Mouse (Mus musculus) heart, embryonic 13.5 days (tissue): Measurements from ENCODE around the gene Arfgef2. TPM values are rescaled to one million over a fixed set of nuclear protein-coding genes. Genes with fewer than 3 reads are reported as not detected.

Experiments
- ATAC-seq: fragments of 200-750 bp; cut with Nextera tagmentation; 2 replicates; pipeline ENCODE4 v1.8.0; 2017; ENCODE audit warnings: moderate TSS enrichment; ENCODE audit not compliant: insufficient number of reproducible peaks, low FRiP score, low TSS enrichment; ENCODE audit errors: extremely low read depth
- H3K27ac ChIP-seq: fragments of 300-500 bp; sonication (generic); replicated peaks from 2 replicates; pipeline ENCODE4 v1.5.1; 2015; ENCODE audit warnings: moderate library complexity, mild to moderate bottlenecking, inconsistent platforms
- H3K27me3 ChIP-seq: fragments of 300-500 bp; sonication (generic); replicated peaks from 2 replicates; pipeline ENCODE4 v1.6.1; 2015; ENCODE audit warnings: mild to moderate bottlenecking, inconsistent platforms
- H3K36me3 ChIP-seq: fragments of 300-500 bp; sonication (generic); 2 replicates; pipeline ENCODE4 v1.6.1; 2015; ENCODE audit warnings: mild to moderate bottlenecking, inconsistent platforms
- H3K4me1 ChIP-seq: fragments of 300-500 bp; sonication (generic); 2 replicates; pipeline ENCODE4 v1.6.1; 2015; ENCODE audit warnings: inconsistent platforms
- H3K4me2 ChIP-seq: fragments of 300-500 bp; sonication (generic); 2 replicates; pipeline ENCODE4 v1.6.1; 2015; ENCODE audit warnings: inconsistent platforms, mild to moderate bottlenecking, moderate library complexity
- H3K4me3 ChIP-seq: fragments of 300-500 bp; sonication (generic); 2 replicates; pipeline ENCODE4 v1.5.1; 2015; ENCODE audit warnings: moderate library complexity, mild to moderate bottlenecking, inconsistent platforms
- H3K9ac ChIP-seq: fragments of 300-500 bp; sonication (generic); 2 replicates; pipeline ENCODE4 v1.6.1; 2015; ENCODE audit warnings: inconsistent platforms, mild to moderate bottlenecking, moderate library complexity
- H3K9me3 ChIP-seq: fragments of 300-500 bp; sonication (generic); 2 replicates; pipeline ENCODE4 v1.6.1; 2016; ENCODE audit warnings: inconsistent platforms
- WGBS: fragments of 180-500 bp; shearing (Covaris S2); methylation state at CpG from one replicate; pipeline ENCODE4 v1.1.7; 2015; ENCODE audit warnings: mixed read lengths; 5-methylcytosine and 5-hydroxymethylcytosine counted together
- polyA plus RNA-seq: library from polyadenylated mRNA; unstranded; fragments of >200 nt; fragmentation: Nextera tagmentation; extraction: Ambion mirVana; gene quantifications from 2 replicates; pipeline ENCODE4 v1.2.1, GENCODE M21; 2015

Arfgef2 gene
- polyA plus RNA-seq, 1 experiment from 2014 or later, result 5.2 TPM

DNA sequence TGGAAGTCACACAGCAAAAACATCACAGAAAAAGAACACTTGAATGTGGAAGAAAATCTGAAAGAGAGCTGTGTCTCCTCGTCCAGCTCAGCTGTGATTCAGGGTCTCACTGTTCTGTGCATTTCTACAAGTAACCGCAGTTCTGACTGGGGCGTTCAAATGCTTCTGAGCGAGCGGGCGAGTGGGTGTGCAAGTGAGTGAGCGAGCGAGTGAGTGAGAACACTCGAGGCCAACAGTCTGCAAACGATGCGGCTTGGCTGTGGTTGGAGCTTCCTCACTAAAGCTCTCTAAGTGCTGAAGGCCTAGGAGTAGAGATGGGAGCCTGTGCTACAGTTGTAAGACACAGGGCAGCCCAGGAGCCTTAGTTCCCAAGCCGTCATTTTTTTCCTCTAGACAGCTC, 22.9 kb downstream of the Arfgef2 start:
- Histone ChIP-seq H3K9me3 (no peaks in the 10 kb centered on the region), H3K27me3 (no peaks in the 10 kb centered on the region), H3K9ac (no peak overlapping the region), H3K4me3 (no peak overlapping the region), H3K4me2 (no peak overlapping the region), H3K27ac (no peak overlapping the region), H3K4me1 (0 out of 2 replicates have a peak, but pooled peaks cover 2% of the 10 kb centered on the region), H3K36me3 (peaks cover 35% of the 10 kb centered on the region)
- WGBS, result 89% methylated on average over 12 of the region's 12 CpGs
- no peak for ATAC-seq

DNA sequence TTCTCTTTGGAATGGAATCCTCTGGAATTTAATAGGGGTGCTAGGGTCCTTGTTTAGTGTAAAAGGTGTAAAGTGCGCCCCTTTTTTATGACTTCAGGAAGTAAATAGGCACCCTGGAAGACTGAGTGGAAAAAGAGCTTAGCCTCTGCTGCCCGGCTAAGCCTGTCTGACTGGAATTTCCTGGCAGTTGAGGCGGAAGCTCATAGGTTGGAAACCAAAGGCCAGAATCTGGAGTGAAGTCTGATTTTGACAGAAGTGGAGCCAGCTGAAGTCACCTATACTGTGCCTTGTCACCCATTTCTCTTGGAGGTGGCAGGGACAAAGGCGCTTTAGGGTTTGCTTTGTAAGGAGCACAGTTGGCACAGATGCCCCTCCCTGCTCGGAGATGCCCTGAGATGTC, 25.0 kb downstream of the Arfgef2 start:
- H3K27me3 ChIP-seq, result no peaks in the 10 kb centered on the region
- no peak overlapping the region for H3K4me3 ChIP-seq
- ATAC-seq, result no peak
- H3K9ac ChIP-seq, result no peak overlapping the region
- peaks cover 50% of the 10 kb centered on the region for H3K36me3 ChIP-seq
- H3K4me1 ChIP-seq, result no peaks in the 10 kb centered on the region
- WGBS, result 83% methylated on average over 5 of the region's 5 CpGs
- no peaks in the 10 kb centered on the region for H3K9me3 ChIP-seq
- H3K4me2 ChIP-seq, result no peak overlapping the region
- no peak overlapping the region for H3K27ac ChIP-seq

DNA sequence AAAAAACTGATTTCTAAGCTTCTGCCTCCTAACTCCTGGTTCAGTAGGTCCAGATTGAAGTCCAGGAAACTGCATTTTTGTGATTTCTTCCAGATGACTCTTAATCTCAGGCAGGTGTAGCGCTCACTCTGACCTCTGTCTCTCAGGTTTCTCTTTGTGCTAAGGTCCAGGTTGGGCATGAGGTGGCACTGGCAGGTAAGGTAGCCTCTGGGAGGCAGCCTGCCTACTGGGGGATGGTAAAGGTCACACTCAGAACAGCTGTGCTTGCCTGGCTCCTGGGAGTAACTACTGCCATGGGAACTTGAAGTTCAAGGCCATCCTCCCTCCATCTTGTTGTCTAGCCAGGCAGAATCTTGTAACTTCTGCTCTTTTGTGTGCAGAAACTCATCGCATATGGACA, 28.7 kb downstream of the Arfgef2 start:
- Histone ChIP-seq H3K4me2 (no peak overlapping the region), H3K9me3 (no peaks in the 10 kb centered on the region), H3K36me3 (peaks cover 65% of the 10 kb centered on the region), H3K4me3 (no peak overlapping the region), H3K4me1 (no peaks in the 10 kb centered on the region), H3K27ac (no peak overlapping the region), H3K27me3 (no peaks in the 10 kb centered on the region), H3K9ac (no peak overlapping the region)
- no peak for ATAC-seq
- 88% methylated on average over 2 of the region's 2 CpGs for WGBS

DNA sequence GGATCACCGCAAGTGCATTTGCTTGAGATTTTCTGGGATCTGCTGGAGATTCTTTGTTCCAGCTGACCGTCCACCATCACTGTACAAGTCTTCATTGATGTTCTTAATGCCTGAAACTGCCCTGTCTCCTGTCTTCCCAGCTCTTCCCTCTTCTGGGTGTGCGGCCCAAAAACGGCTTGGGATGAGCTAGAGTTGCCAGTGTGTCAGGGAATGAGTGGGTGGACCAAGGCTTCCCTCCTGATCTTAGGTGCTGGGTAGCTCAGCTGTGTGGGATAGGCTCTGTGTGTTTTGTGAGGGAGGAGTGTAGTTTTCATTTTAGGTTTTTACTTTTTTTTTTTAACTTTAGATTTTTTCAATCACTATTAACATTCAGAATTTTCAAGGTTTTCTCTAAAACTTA, 29.4 kb downstream of the Arfgef2 start:
- Histone ChIP-seq H3K4me2 (no peak overlapping the region), H3K4me1 (no peaks in the 10 kb centered on the region), H3K27ac (no peak overlapping the region), H3K27me3 (no peaks in the 10 kb centered on the region), H3K36me3 (peaks cover 64% of the 10 kb centered on the region), H3K9ac (no peak overlapping the region), H3K9me3 (no peaks in the 10 kb centered on the region), H3K4me3 (no peak overlapping the region)
- WGBS, result 92% methylated on average over 4 of the region's 4 CpGs
- ATAC-seq, result no peak

DNA sequence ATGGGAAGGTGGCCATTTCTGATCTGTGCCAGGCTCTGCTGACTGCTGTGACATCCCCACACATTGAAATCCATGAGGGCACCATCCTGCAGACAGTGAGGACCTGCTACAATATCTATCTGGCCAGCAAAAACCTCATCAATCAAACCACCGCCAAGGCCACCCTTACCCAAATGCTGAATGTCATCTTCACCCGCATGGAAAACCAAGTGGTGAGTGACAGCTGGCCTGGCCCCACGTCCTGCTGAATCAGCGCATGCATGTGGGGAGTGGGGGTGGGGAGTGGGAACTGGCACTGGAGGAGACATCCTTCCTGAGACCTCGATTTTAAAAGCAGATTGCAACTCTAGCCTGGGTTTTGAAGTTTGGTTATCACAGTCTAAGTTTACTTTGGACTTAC, 30.2 kb downstream of the Arfgef2 start:
- WGBS, result 64% methylated on average over 5 of the region's 5 CpGs
- Histone ChIP-seq H3K27ac (no peak overlapping the region), H3K9ac (no peak overlapping the region), H3K4me3 (no peak overlapping the region), H3K36me3 (peaks cover 69% of the 10 kb centered on the region), H3K27me3 (no peaks in the 10 kb centered on the region), H3K9me3 (no peaks in the 10 kb centered on the region), H3K4me2 (no peak overlapping the region), H3K4me1 (no peaks in the 10 kb centered on the region)
- no peak for ATAC-seq

DNA sequence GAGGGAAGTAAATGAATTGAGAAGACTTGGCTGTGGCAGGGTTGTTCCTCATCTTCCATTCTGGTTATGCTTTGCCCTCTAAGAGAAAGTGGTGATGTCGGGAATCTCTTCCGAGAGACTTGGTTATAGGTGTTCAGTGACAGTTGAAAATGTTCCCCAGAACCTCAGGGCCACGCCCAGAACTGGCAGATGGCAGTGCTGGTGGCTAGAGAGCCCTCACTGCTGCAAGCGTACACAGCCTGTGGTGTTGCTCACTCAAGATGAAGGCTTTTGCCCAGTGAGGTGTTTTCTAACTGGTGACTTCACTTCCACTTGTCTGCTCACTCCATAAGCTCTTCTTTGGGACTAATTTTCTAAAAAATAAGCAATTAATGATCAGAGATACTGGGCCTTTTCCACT, 36.4 kb downstream of the Arfgef2 start:
- H3K27ac ChIP-seq, result no peak overlapping the region
- no peak overlapping the region for H3K9ac ChIP-seq
- ATAC-seq, result no peak
- H3K4me3 ChIP-seq, result no peak overlapping the region
- H3K36me3 ChIP-seq, result peaks cover 91% of the 10 kb centered on the region
- H3K4me2 ChIP-seq, result no peak overlapping the region
- WGBS, result 85% methylated on average over 4 of the region's 4 CpGs
- H3K27me3 ChIP-seq, result no peaks in the 10 kb centered on the region
- H3K9me3 ChIP-seq, result no peaks in the 10 kb centered on the region
- H3K4me1 ChIP-seq, result no peaks in the 10 kb centered on the region

DNA sequence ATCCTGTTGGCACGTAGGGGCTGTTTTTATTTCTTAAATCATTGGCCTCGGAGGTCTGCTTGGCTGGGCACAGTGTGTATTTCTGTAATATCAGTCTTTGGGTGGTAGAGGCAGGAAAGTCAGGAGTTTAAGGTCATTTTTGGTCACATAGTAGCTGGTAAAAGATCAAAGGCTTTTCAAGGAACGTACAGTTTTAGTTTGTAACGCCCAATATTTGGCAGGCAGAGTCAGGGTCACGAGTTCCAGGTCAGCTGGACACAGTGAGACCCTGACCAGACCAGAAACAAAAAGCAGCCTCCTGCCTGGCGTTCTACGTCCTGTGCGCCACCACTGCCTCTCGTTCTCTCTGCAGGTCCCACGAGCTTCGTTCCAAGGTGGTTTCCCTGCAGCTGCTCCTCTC, 45.3 kb downstream of the Arfgef2 start:
- Histone ChIP-seq H3K4me2 (no peak overlapping the region), H3K27ac (no peak overlapping the region), H3K27me3 (no peaks in the 10 kb centered on the region), H3K36me3 (peaks cover 95% of the 10 kb centered on the region), H3K9me3 (peaks cover 5% of the 10 kb centered on the region; the same call in 1 of the 2 replicates), H3K9ac (no peak overlapping the region), H3K4me3 (no peak overlapping the region), H3K4me1 (no peaks in the 10 kb centered on the region)
- 87% methylated on average over 11 of the region's 11 CpGs for WGBS
- no peak for ATAC-seq

DNA sequence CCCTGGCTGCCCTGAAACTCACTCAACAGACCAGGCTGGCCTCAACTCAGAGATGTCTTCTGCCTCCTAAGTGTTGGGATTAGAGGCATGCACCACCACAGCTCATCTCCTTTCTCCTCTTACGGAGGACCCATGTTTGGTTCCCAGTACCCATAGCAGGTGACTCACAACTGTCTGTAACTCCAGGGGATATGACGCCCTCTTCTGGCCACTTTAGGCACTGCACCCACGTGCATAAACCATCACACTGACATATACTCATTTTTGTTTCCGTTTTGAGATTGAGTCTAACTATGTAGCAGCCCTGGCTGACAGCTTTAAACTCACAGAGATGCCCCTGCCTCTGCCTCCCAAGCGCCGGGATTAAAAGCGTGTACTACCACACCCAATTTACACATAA, 46.9 kb downstream of the Arfgef2 start:
- Histone ChIP-seq H3K4me2 (no peak overlapping the region), H3K27ac (no peak overlapping the region), H3K36me3 (peaks cover 94% of the 10 kb centered on the region), H3K9ac (no peak overlapping the region), H3K4me1 (no peaks in the 10 kb centered on the region), H3K9me3 (peaks cover 5% of the 10 kb centered on the region; the same call in 1 of the 2 replicates), H3K27me3 (no peaks in the 10 kb centered on the region), H3K4me3 (no peak overlapping the region)
- no peak for ATAC-seq
- WGBS, result 92% methylated on average over 7 of the region's 7 CpGs

DNA sequence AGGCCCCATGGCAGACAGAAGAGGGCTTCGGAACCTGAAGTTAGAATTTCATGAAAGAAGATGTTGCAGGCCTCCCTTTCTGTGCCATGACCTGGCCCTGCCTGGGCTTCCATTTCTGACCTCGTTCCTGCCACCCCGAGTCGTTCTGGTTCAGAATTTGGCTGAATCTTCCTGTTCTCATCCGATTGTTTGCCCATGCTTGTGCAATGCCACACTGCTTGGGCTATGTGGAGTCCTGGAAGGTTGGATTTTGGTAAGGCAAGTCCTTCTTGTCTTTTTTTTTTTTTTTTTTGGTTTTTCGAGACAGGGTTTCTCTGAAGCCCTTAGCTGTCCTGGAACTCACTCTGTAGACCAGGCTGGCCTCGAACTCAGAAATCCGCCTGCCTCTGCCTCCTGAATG, 50.4 kb downstream of the Arfgef2 start:
- 90% methylated on average over 8 of the region's 8 CpGs for WGBS
- H3K27ac ChIP-seq, result no peak overlapping the region
- no peaks in the 10 kb centered on the region for H3K27me3 ChIP-seq
- H3K9ac ChIP-seq, result no peak overlapping the region
- H3K9me3 ChIP-seq, result peaks cover 5% of the 10 kb centered on the region; the same call in 1 of the 2 replicates
- no peaks in the 10 kb centered on the region for H3K4me1 ChIP-seq
- no peak for ATAC-seq
- H3K4me3 ChIP-seq, result no peak overlapping the region
- peaks cover 99% of the 10 kb centered on the region for H3K36me3 ChIP-seq
- no peak overlapping the region for H3K4me2 ChIP-seq

DNA sequence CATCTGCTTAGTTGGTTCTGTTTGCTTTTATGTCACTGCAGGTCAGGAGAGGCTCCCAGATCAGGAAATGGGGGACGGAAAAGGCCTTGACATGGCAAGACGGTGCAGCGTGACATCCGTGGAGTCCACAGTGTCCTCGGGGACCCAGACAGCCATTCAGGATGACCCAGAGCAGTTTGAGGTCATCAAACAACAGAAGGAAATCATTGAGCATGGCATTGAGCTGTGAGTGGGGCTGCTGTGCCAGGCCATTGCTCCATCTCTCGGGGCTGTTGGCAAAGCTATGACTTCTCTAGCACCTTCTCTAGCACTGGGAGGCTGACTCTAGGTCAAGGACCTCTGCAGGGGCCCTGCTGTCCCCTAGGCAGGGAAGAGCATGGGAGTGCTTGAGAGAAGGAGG, 51.0 kb downstream of the Arfgef2 start:
- ATAC-seq, result no peak
- no peak overlapping the region for H3K4me2 ChIP-seq
- H3K4me3 ChIP-seq, result no peak overlapping the region
- no peak overlapping the region for H3K27ac ChIP-seq
- H3K4me1 ChIP-seq, result no peaks in the 10 kb centered on the region
- peaks cover 5% of the 10 kb centered on the region; the same call in 1 of the 2 replicates for H3K9me3 ChIP-seq
- no peaks in the 10 kb centered on the region for H3K27me3 ChIP-seq
- peaks cover 99% of the 10 kb centered on the region for H3K36me3 ChIP-seq
- 79% methylated on average over 6 of the region's 6 CpGs for WGBS
- H3K9ac ChIP-seq, result no peak overlapping the region

DNA sequence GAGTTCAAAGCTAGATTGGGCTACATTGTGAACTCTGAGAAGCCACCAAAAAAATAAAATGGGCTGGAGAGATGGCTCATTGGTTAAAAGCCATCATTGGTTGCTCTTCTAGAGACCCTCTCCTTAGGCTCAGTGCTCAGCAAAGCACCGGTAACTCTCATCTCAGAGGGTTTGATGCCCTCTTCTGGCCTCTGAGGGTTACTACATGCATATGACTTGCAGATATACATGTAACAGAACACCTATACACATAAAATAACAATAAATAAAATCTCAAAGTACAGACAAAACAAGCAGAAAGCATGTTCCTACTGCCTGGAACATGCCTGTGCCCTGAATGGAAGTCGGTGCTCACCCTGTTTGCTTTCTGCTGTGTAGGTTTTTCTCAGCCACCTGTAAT, 51.7 kb downstream of the Arfgef2 start:
- Histone ChIP-seq H3K9ac (no peak overlapping the region), H3K9me3 (peaks cover 4% of the 10 kb centered on the region; the same call in 1 of the 2 replicates), H3K36me3 (peaks cover 99% of the 10 kb centered on the region), H3K4me1 (0 out of 2 replicates have a peak, but pooled peaks cover 4% of the 10 kb centered on the region), H3K27me3 (no peaks in the 10 kb centered on the region), H3K4me2 (no peak overlapping the region), H3K27ac (no peak overlapping the region), H3K4me3 (no peak overlapping the region)
- WGBS, result 81% methylated on average over 2 of the region's 2 CpGs
- ATAC-seq, result no peak

DNA sequence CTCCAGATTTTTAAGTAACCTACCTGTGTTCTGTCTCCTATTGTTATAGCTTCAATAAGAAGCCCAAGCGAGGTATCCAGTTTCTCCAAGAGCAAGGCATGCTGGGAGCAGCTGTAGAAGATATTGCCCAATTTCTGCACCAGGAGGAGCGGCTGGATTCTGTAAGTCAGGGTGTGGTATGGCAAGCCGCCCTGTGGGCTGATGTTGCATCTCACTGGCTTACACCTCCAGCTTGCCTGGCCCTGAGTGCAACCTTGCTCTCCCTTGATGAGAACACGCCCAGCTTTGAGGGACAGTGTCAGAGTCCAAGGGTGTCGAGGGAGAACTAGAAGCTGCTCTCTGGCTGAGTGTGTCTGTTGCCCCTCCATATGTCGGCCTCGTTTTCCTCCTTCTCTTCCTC, 53.8 kb downstream of the Arfgef2 start:
- peaks cover 96% of the 10 kb centered on the region for H3K36me3 ChIP-seq
- H3K9ac ChIP-seq, result no peak overlapping the region
- WGBS, result 85% methylated on average over 7 of the region's 7 CpGs
- H3K4me3 ChIP-seq, result no peak overlapping the region
- H3K4me2 ChIP-seq, result no peak overlapping the region
- peaks cover 17% of the 10 kb centered on the region for H3K4me1 ChIP-seq
- no peaks in the 10 kb centered on the region for H3K27me3 ChIP-seq
- no peak overlapping the region for H3K27ac ChIP-seq
- no peak for ATAC-seq
- no peaks in the 10 kb centered on the region for H3K9me3 ChIP-seq
